Mouse (Mus musculus): ENCODE data around the gene Khk. TPM values are rescaled to one million over a fixed set of nuclear protein-coding genes. Genes with fewer than 3 reads are reported as not detected.
"Not testable (repeated sequence)": the region's sequence is repeated elsewhere in the genome, so short reads cannot be mapped to it uniquely, and the experiment has no call there.

The Khk gene
- 10 to 100 TPM; 27.9 TPM for total RNA-seq (2021)
- long read RNA-seq, experiment 1, transcript Khk-203 (7 exons, 1,087 nt), result major isoform, 8 of 30 reads
- long read RNA-seq, experiment 1, partial matches to known transcripts, result 4 of 30 reads
- long read RNA-seq, experiment 1, other reads (novel, unspliced or antisense), result 17 of 30 reads
- long read RNA-seq, experiment 2, transcript Khk-203 (7 exons, 1,087 nt), result major isoform, 8 of 28 reads
- long read RNA-seq, experiment 2, partial matches to known transcripts, result 3 of 28 reads
- long read RNA-seq, experiment 2, other reads (novel, unspliced or antisense), result 16 of 28 reads

- peak; percentile 98 for DNase-seq
Observed at GRCm38 (mm10) chr5:30921256-30922033, at the start of gene Khk. Gene Khk (plus strand): TSS chr5:30921431.

GRCm38 (mm10) chr5:30872574-30872973, 48.7 kb upstream of the Khk start:
- DNase-seq, result no peak

GRCm38 (mm10) chr5:30874365-30874764, 46.9 kb upstream of the Khk start:
- DNase-seq, result no peak

- DNase-seq, result no peak
Observed at GRCm38 (mm10) chr5:30878616-30879015, 42.6 kb upstream of the Khk start.

GRCm38 (mm10) chr5:30879347-30879943, 41.8 kb upstream of the Khk start:
- no peak for DNase-seq

- DNase-seq, result not testable (repeated sequence)
Observed at GRCm38 (mm10) chr5:30881839-30882238, 39.4 kb upstream of the Khk start.

- DNase-seq, result no peak
Observed at GRCm38 (mm10) chr5:30886209-30886608, 35.0 kb upstream of the Khk start.

- no peak for DNase-seq
Observed at GRCm38 (mm10) chr5:30886731-30887130, 34.5 kb upstream of the Khk start.

- peak; percentile 59 for DNase-seq
Observed at GRCm38 (mm10) chr5:30887331-30887761, 33.9 kb upstream of the Khk start.

- peak; percentile 86 for DNase-seq
Observed at GRCm38 (mm10) chr5:30887858-30888336, 33.3 kb upstream of the Khk start.

GRCm38 (mm10) chr5:30888337-30889087, 32.7 kb upstream of the Khk start, which contains the start of gene Agbl5:
Gene Agbl5 (plus strand): TSS chr5:30888694.
- peak; percentile 91 for DNase-seq

GRCm38 (mm10) chr5:30889088-30889754, 32.0 kb upstream of the Khk start:
- DNase-seq, result no peak

GRCm38 (mm10) chr5:30890375-30890774, 30.9 kb upstream of the Khk start:
- no peak for DNase-seq

- no peak for DNase-seq
Observed at GRCm38 (mm10) chr5:30901860-30902259, 19.4 kb upstream of the Khk start.

- DNase-seq, result peak; percentile 97
Observed at GRCm38 (mm10) chr5:30907413-30908059, 13.7 kb upstream of the Khk start, which contains the start of gene Ost4. Gene Ost4 (minus strand): TSS chr5:30907788.

GRCm38 (mm10) chr5:30908426-30909299, 12.6 kb upstream of the Khk start:
- peak; percentile 25 for DNase-seq

- DNase-seq, result no peak
Observed at GRCm38 (mm10) chr5:30909300-30909659, 12.0 kb upstream of the Khk start.

GRCm38 (mm10) chr5:30909863-30910262, 11.4 kb upstream of the Khk start:
- DNase-seq, result no peak

GRCm38 (mm10) chr5:30910481-30910880, 10.8 kb upstream of the Khk start:
- DNase-seq, result no peak

GRCm38 (mm10) chr5:30912156-30912555, 9.1 kb upstream of the Khk start:
- peak; percentile 49 for DNase-seq

Measured in gastrocnemius, postnatal 10 days (tissue).